Mouse (Mus musculus) heart, embryonic 11.5 days (tissue): Measurements from ENCODE around the gene Ctse. TPM values are rescaled to one million over a fixed set of nuclear protein-coding genes. Genes with fewer than 3 reads are reported as not detected.

Experiments
- ATAC-seq: fragments of 200-750 bp; cut with Nextera tagmentation; replicated peaks from 2 replicates; pipeline ENCODE4 v1.8.0; 2017; ENCODE audit warnings: moderate library complexity; ENCODE audit not compliant: insufficient number of reproducible peaks, low FRiP score, low TSS enrichment
- H3K27ac ChIP-seq: fragments of 300-500 bp; sonication (generic); 2 replicates; pipeline ENCODE4 v1.5.1; 2014; ENCODE audit warnings: mild to moderate bottlenecking, low read depth, low read length
- H3K27me3 ChIP-seq: fragments of 300-500 bp; sonication (generic); 2 replicates; pipeline ENCODE4 v1.6.1; 2014; ENCODE audit warnings: mild to moderate bottlenecking, low read length, mixed read lengths; ENCODE audit not compliant: control insufficient read depth, insufficient read depth
- H3K36me3 ChIP-seq: fragments of 300-500 bp; sonication (generic); 2 replicates; pipeline ENCODE4 v1.6.1; 2014; ENCODE audit warnings: mild to moderate bottlenecking, low read length, moderate library complexity, mixed read lengths; ENCODE audit not compliant: control insufficient read depth, insufficient read depth
- H3K4me1 ChIP-seq: fragments of 300-500 bp; sonication (generic); 2 replicates; pipeline ENCODE4 v1.6.1; 2014; ENCODE audit warnings: low read length; ENCODE audit not compliant: control insufficient read depth, insufficient read depth
- H3K4me2 ChIP-seq: fragments of 300-500 bp; sonication (generic); 2 replicates; pipeline ENCODE4 v1.6.1; 2014; ENCODE audit warnings: mild to moderate bottlenecking, moderate library complexity
- H3K4me3 ChIP-seq: fragments of 300-500 bp; sonication (generic); 2 replicates; pipeline ENCODE4 v1.5.1; 2014; ENCODE audit warnings: low read depth, low read length
- H3K9ac ChIP-seq: fragments of 300-500 bp; sonication (generic); 2 replicates; pipeline ENCODE4 v1.6.1; 2014; ENCODE audit warnings: mild to moderate bottlenecking, low read depth, low read length, moderate library complexity
- H3K9me3 ChIP-seq: fragments of 300-500 bp; sonication (generic); replicated peaks from 2 replicates; pipeline ENCODE4 v1.6.1; 2016; ENCODE audit warnings: low read length; ENCODE audit not compliant: control insufficient read depth
- WGBS: fragments of 180-500 bp; shearing (Covaris S2); extraction: QIAGEN DNeasy Blood & Tissue Kit; methylation state at CpG from one replicate; pipeline ENCODE4 v1.1.7; 2014; ENCODE audit not compliant: insufficient replicate concordance; 5-methylcytosine and 5-hydroxymethylcytosine counted together
- polyA plus RNA-seq: library from polyadenylated mRNA; unstranded; fragments of >200 nt; fragmentation: Nextera tagmentation; extraction: Ambion mirVana; gene quantifications from 2 replicates; pipeline ENCODE4 v1.2.1, GENCODE M21; 2014

Gene Ctse
- 0.94 and 0.97 TPM in 2 replicates for polyA plus RNA-seq

- H3K4me3 ChIP-seq: no peak within 1 kb of the TSS
- no peak within 1 kb of the TSS for H3K27ac ChIP-seq
- H3K9me3 ChIP-seq: no peaks in the 10 kb centered on the region
- H3K9ac ChIP-seq: no peak within 1 kb of the TSS
- no peaks in the 10 kb centered on the region for H3K4me1 ChIP-seq
- ATAC-seq: 0 out of 2 replicates have a peak, but pooled peaks have one; percentile 49
- H3K36me3 ChIP-seq: no peaks in the 10 kb centered on the region
- WGBS: 48% methylated on average over 9 of the region's 9 CpGs
- no peaks in the 10 kb centered on the region for H3K27me3 ChIP-seq
- H3K4me2 ChIP-seq: no peak within 1 kb of the TSS
These were observed at the start of gene Ctse for GRCm38 (mm10) chr1:131637791-131638540. Gene Ctse, plus strand, starts transcription at chr1:131638306.

GRCm38 (mm10) chr1:131598905-131599304 lies 39.2 kb upstream of the Ctse start, which contains the start of gene Avpr1b:
Gene Avpr1b, plus strand, starts transcription at chr1:131599239.
- ATAC-seq: no peak
- Histone ChIP-seq H3K9me3 (no peaks in the 10 kb centered on the region), H3K4me3 (no peak within 1 kb of the TSS), H3K4me1 (no peaks in the 10 kb centered on the region), H3K36me3 (no peaks in the 10 kb centered on the region), H3K4me2 (peak within 1 kb of the TSS; percentile 36), H3K27me3 (peaks cover 17% of the 10 kb centered on the region), H3K9ac (peak within 1 kb of the TSS; percentile 49; the same call in 1 of the 2 replicates), H3K27ac (no peak within 1 kb of the TSS)
- 23% methylated on average over 12 of the region's 12 CpGs for WGBS

- WGBS: 35% methylated on average over 11 of the region's 11 CpGs
- peaks cover 17% of the 10 kb centered on the region for H3K27me3 ChIP-seq
- H3K36me3 ChIP-seq: no peaks in the 10 kb centered on the region
- H3K27ac ChIP-seq: no peak overlapping the region
- H3K9ac ChIP-seq: no peak overlapping the region
- no peak overlapping the region for H3K4me3 ChIP-seq
- H3K4me1 ChIP-seq: no peaks in the 10 kb centered on the region
- no peak for ATAC-seq
- no peaks in the 10 kb centered on the region for H3K9me3 ChIP-seq
- H3K4me2 ChIP-seq: no peak overlapping the region
These were observed 37.8 kb upstream of the Ctse start for GRCm38 (mm10) chr1:131600314-131600713.

- Histone ChIP-seq H3K4me3 (no peak overlapping the region), H3K27me3 (no peaks in the 10 kb centered on the region), H3K36me3 (no peaks in the 10 kb centered on the region), H3K27ac (no peak overlapping the region), H3K4me1 (no peaks in the 10 kb centered on the region), H3K9me3 (no peaks in the 10 kb centered on the region), H3K4me2 (no peak overlapping the region), H3K9ac (no peak overlapping the region)
- WGBS: 72% methylated on average over 2 of the region's 2 CpGs
- no peak for ATAC-seq
These were observed 31.4 kb upstream of the Ctse start for GRCm38 (mm10) chr1:131606719-131607118.

- Histone ChIP-seq H3K4me1 (0 out of 2 replicates have a peak, but pooled peaks cover 3% of the 10 kb centered on the region), H3K27ac (no peak overlapping the region), H3K9ac (no peak overlapping the region), H3K4me3 (no peak overlapping the region), H3K4me2 (no peak overlapping the region), H3K27me3 (no peaks in the 10 kb centered on the region), H3K36me3 (no peaks in the 10 kb centered on the region), H3K9me3 (no peaks in the 10 kb centered on the region)
- ATAC-seq: no peak
- WGBS: 32% methylated on average over 4 of the region's 4 CpGs
These were observed 25.4 kb upstream of the Ctse start for GRCm38 (mm10) chr1:131612556-131613155.

GRCm38 (mm10) chr1:131613361-131614133 lies 24.6 kb upstream of the Ctse start:
- no peak overlapping the region for H3K27ac ChIP-seq

GRCm38 (mm10) chr1:131614641-131615040 lies 23.5 kb upstream of the Ctse start:
- 0 out of 2 replicates have a peak, but pooled peaks cover 3% of the 10 kb centered on the region for H3K9me3 ChIP-seq
- H3K4me3 ChIP-seq: no peak overlapping the region
- H3K9ac ChIP-seq: no peak overlapping the region
- no peaks in the 10 kb centered on the region for H3K27me3 ChIP-seq
- ATAC-seq: no peak
- WGBS: 65% methylated on average over 6 of the region's 6 CpGs
- no peak overlapping the region for H3K27ac ChIP-seq
- H3K4me1 ChIP-seq: 0 out of 2 replicates have a peak, but pooled peaks cover 3% of the 10 kb centered on the region
- no peak overlapping the region for H3K4me2 ChIP-seq
- no peaks in the 10 kb centered on the region for H3K36me3 ChIP-seq

More at GRCm38 (mm10) chr1:131613361-131614133, 24.6 kb upstream of the Ctse start:
- H3K4me2 ChIP-seq: no peak overlapping the region
- no peak overlapping the region for H3K4me3 ChIP-seq
- no peaks in the 10 kb centered on the region for H3K27me3 ChIP-seq
- WGBS: 72% methylated on average over 16 of the region's 16 CpGs
- H3K4me1 ChIP-seq: 0 out of 2 replicates have a peak, but pooled peaks cover 3% of the 10 kb centered on the region
- H3K36me3 ChIP-seq: no peaks in the 10 kb centered on the region
- H3K9ac ChIP-seq: no peak overlapping the region
- H3K9me3 ChIP-seq: no peaks in the 10 kb centered on the region
- peak; percentile 59; the same call in 1 of the 2 replicates for ATAC-seq

GRCm38 (mm10) chr1:131616131-131616530 lies 22.0 kb upstream of the Ctse start:
- Histone ChIP-seq H3K4me1 (0 out of 2 replicates have a peak, but pooled peaks cover 3% of the 10 kb centered on the region), H3K4me3 (no peak overlapping the region), H3K36me3 (no peaks in the 10 kb centered on the region), H3K4me2 (no peak overlapping the region), H3K27me3 (no peaks in the 10 kb centered on the region), H3K9ac (no peak overlapping the region), H3K9me3 (0 out of 2 replicates have a peak, but pooled peaks cover 3% of the 10 kb centered on the region), H3K27ac (no peak overlapping the region)
- no peak for ATAC-seq
- 47% methylated on average over 1 of the region's 1 CpGs for WGBS
